Mouse (Mus musculus) leukemia stem cell, adult 10-12 weeks (primary cell): ENCODE data around the gene Plb1. TPM values are rescaled to one million over a fixed set of nuclear protein-coding genes. Genes with fewer than 3 reads are reported as not detected.

Source experiments
- polyA plus RNA-seq: library from polyadenylated mRNA; stranded (reverse); fragments of >175 nt; gene quantifications from 2 replicates; pipeline ENCODE4 v1.2.3, GENCODE M21; 2012; ENCODE audit warnings: low replicate concordance

Plb1 gene
- polyA plus RNA-seq = 0.66 TPM in 1 of 2 replicates, not detected in the other

DNA sequence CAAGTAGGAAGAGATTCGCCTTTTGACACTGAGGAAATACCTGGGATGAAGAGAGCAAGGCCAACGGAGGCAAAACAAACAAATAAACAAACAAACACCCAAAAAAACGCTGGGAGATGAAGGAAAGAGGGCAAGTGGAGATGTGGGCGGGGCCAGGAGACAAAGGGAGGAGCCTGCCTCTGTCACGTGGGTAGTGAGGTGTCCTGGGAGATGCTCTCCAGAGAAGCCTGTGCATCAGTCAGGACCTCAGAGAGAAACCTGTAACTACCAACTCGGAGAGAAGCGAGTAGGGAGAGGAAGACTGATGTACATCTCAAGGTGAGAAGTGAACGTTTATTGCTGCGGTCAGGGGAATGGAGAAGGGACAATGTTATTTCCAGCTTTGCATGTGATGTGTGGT is at the start of gene Plb1:
Gene Plb1, plus strand, starts transcription at position 235 of the 400 bp plus-strand sequence.

Other genes starting within 250 kb of the Plb1 start
- 3.3 and 3.4 TPM in 2 replicates for gene Fosl2, start 96.9 kb upstream of the Plb1 start, polyA plus RNA-seq
- 2.2 and 14.9 TPM in 2 replicates for gene Ppp1cb, start 226.1 kb downstream of the Plb1 start, polyA plus RNA-seq